Mouse (Mus musculus): ENCODE measurements at regions not wholly inside any gene's neighbourhood (a gene's known extent, or its start where the extent isn't known, plus 50 kb on each side); places are given as distances from the start of the nearest gene placed in this dataset.

DNA sequence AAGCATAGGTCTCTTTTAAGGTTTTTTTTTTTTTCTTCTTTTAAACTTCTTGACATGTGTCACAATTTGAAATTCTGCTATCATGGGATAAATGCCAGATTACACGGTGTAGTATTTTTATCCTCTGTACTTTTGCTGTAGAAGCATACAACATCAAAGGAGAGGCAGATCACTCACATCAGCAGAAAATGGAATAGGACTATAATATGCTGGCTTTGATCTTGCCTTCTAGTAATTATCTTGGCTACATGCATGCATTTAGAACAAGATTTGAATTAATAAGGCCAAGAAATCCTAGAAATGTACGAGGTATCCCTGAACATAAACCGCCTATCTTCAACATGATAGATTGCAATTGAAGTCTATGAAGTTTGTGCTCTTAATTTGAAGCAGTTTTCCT is 251.9 kb upstream of the 1700008P02Rik start:
- no peak overlapping the region for H3K9ac ChIP-seq (ENCODE audit: control insufficient read depth, low read depth, low read length, poor library complexity, severe bottlenecking)
- H3K27me3 ChIP-seq (ENCODE audit: control insufficient read depth in 1 of 2, insufficient read depth in 2 of 2, low read length in 2 of 2): no peaks in the 10 kb centered on the region
- TF ChIP-seq POLR2AphosphoS2 (IDR thresholded peaks at IDR 0.05; ENCODE audit: low read length): no peak
- no peak for TF ChIP-seq NRF1 (IDR thresholded peaks at IDR 0.05; ENCODE audit: insufficient read depth, low read depth, low read length, poor library complexity, severe bottlenecking)
- no peak for TF ChIP-seq TAL1 (IDR thresholded peaks at IDR 0.05; ENCODE audit: low read length)
- no peak for TF ChIP-seq CHD2 (IDR thresholded peaks at IDR 0.05; ENCODE audit: low read length)
- no peak for TF ChIP-seq POLR2AphosphoS5 (IDR thresholded peaks at IDR 0.05; ENCODE audit: borderline replicate concordance, low read depth, low read length)
- no peak for TF ChIP-seq GATA1 (IDR thresholded peaks at IDR 0.05; ENCODE audit: low read depth, low read length)
- TF ChIP-seq JUND (IDR thresholded peaks at IDR 0.05; ENCODE audit: low read depth, low read length): no peak
- no peak for TF ChIP-seq MXI1 (IDR thresholded peaks at IDR 0.05; ENCODE audit: low read depth, low read length)
- no peak for TF ChIP-seq SMC3 (IDR thresholded peaks at IDR 0.05; ENCODE audit: low read depth, low read length)
- TF ChIP-seq ETS1 (IDR thresholded peaks at IDR 0.05; ENCODE audit: low read depth, low read length): no peak
- TF ChIP-seq UBTF (IDR thresholded peaks at IDR 0.05; ENCODE audit: borderline replicate concordance, insufficient read depth, low read depth, low read length): no peak
- no peak for TF ChIP-seq KAT2A (conservative IDR thresholded peaks at IDR 0.05; ENCODE audit: low read depth, low read length)
- no peak for TF ChIP-seq MEF2A (IDR thresholded peaks at IDR 0.05; ENCODE audit: extremely low read depth, insufficient replicate concordance, low read depth, low read length, poor library complexity, severe bottlenecking)
- TF ChIP-seq USF1 (IDR thresholded peaks at IDR 0.05; ENCODE audit: low read depth, low read length): no peak
- TF ChIP-seq POLR2A (IDR thresholded peaks at IDR 0.05; ENCODE audit: control insufficient read depth in 1 of 2, insufficient read depth in 1 of 2, low read depth in 1 of 2, low read length in 2 of 2, poor library complexity in 1 of 2): no peak
- no peak overlapping the region for H3K27ac ChIP-seq (ENCODE audit: control insufficient read depth, low read depth, low read length)
- no peak overlapping the region for H3K4me3 ChIP-seq (ENCODE audit: control insufficient read depth in 1 of 2, insufficient read depth in 1 of 2, low read depth in 2 of 2, low read length in 2 of 2)
- DNase-seq (ENCODE audit: low read depth, low spot score): no peak
- no peaks in the 10 kb centered on the region for H3K36me3 ChIP-seq (ENCODE audit: control insufficient read depth in 1 of 2, insufficient read depth in 2 of 2, low read length in 2 of 2)
- no peaks in the 10 kb centered on the region for H3K79me2 ChIP-seq (ENCODE audit: control insufficient read depth, insufficient read depth, low read length, poor library complexity)
- H3K4me1 ChIP-seq (ENCODE audit: control insufficient read depth in 1 of 2, insufficient read depth in 2 of 2, low read length in 2 of 2): no peaks in the 10 kb centered on the region
- no peaks in the 10 kb centered on the region for H3K9me3 ChIP-seq (replicated peaks; ENCODE audit: insufficient read depth, low read length)

DNA sequence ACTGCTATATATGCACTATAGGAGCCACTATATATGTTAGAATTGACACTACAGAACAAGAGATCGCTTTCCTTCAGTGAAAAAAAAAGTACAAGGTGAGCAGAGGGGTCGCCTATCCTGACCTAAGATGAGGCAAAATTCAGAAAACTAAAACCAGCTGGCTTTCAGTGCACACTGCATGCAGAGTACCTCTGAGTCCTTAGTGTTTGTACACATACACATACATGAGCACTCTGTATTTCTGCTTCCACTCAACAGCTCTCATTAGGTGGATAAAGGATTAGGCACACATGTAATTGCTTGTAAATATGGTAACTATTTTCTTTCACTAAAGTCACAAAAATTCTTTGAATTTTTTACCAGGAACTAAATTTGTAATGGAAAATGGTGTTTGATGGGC is 251.5 kb upstream of the 1700008P02Rik start:
- H3K9ac ChIP-seq (ENCODE audit: control insufficient read depth, low read depth, low read length, poor library complexity, severe bottlenecking): no peak overlapping the region
- no peak for DNase-seq (ENCODE audit: low read depth, low spot score)
- H3K27ac ChIP-seq (ENCODE audit: control insufficient read depth, low read depth, low read length): no peak overlapping the region
- H3K9me3 ChIP-seq (replicated peaks; ENCODE audit: insufficient read depth, low read length): no peaks in the 10 kb centered on the region
- no peaks in the 10 kb centered on the region for H3K27me3 ChIP-seq (ENCODE audit: control insufficient read depth in 1 of 2, insufficient read depth in 2 of 2, low read length in 2 of 2)
- H3K79me2 ChIP-seq (ENCODE audit: control insufficient read depth, insufficient read depth, low read length, poor library complexity): no peaks in the 10 kb centered on the region
- no peaks in the 10 kb centered on the region for H3K4me1 ChIP-seq (ENCODE audit: control insufficient read depth in 1 of 2, insufficient read depth in 2 of 2, low read length in 2 of 2)
- no peak overlapping the region for H3K4me3 ChIP-seq (ENCODE audit: control insufficient read depth in 1 of 2, insufficient read depth in 1 of 2, low read depth in 2 of 2, low read length in 2 of 2)
- no peaks in the 10 kb centered on the region for H3K36me3 ChIP-seq (ENCODE audit: control insufficient read depth in 1 of 2, insufficient read depth in 2 of 2, low read length in 2 of 2)
- TF ChIP-seq USF2 (IDR thresholded peaks at IDR 0.05; ENCODE audit: borderline replicate concordance in 1 of 2, insufficient read depth in 1 of 2, low read depth in 1 of 2, low read length in 2 of 2) (no peak), CHD1 (IDR thresholded peaks at IDR 0.05; ENCODE audit: low read depth, low read length) (no peak), MYB (IDR thresholded peaks at IDR 0.05; ENCODE audit: low read depth, low read length) (no peak), ZC3H11A (IDR thresholded peaks at IDR 0.05; ENCODE audit: low read depth, low read length) (no peak), SMC3 (IDR thresholded peaks at IDR 0.05; ENCODE audit: low read depth, low read length) (no peak), MAFK (IDR thresholded peaks at IDR 0.05; ENCODE audit: borderline replicate concordance, low read depth, low read length) (no peak), TCF12 (IDR thresholded peaks at IDR 0.05; ENCODE audit: low read depth, low read length) (no peak), BHLHE40 (IDR thresholded peaks at IDR 0.05; ENCODE audit: borderline replicate concordance, low read depth, low read length) (no peak), USF1 (IDR thresholded peaks at IDR 0.05; ENCODE audit: low read depth, low read length) (no peak), JUND (IDR thresholded peaks at IDR 0.05; ENCODE audit: low read depth, low read length) (no peak), MAZ (IDR thresholded peaks at IDR 0.05; ENCODE audit: low read depth, low read length) (no peak), KAT2A (conservative IDR thresholded peaks at IDR 0.05; ENCODE audit: low read depth, low read length) (no peak), POLR2AphosphoS5 (IDR thresholded peaks at IDR 0.05; ENCODE audit: borderline replicate concordance, low read depth, low read length) (no peak), CHD2 (IDR thresholded peaks at IDR 0.05; ENCODE audit: low read length) (no peak), TAL1 (IDR thresholded peaks at IDR 0.05; ENCODE audit: low read length) (no peak), MYC (IDR thresholded peaks at IDR 0.05; ENCODE audit: low read depth, low read length) (no peak), RCOR1 (IDR thresholded peaks at IDR 0.05; ENCODE audit: low read depth, low read length) (no peak)

Data from MEL (cell line).